Mouse (Mus musculus) olfactory bulb, adult 2 months (tissue): Measurements from ENCODE around the gene Fam24a.

Experiments used
- CTCF ChIP-seq: fragments of 200-500 bp; IDR thresholded peaks from 2 replicates; pipeline ENCODE4 v1.5.1; 2012; ENCODE audit warnings: low read depth, mild to moderate bottlenecking, low read length, moderate library complexity; ENCODE audit not compliant: insufficient read depth
- POLR2A ChIP-seq: fragments of 200-500 bp; IDR thresholded peaks from 2 replicates; pipeline ENCODE4 v1.6.1; 2012; ENCODE audit warnings: mild to moderate bottlenecking, low read depth, low read length, moderate library complexity; ENCODE audit not compliant: insufficient read depth

GRCm38 (mm10) chr7:131362615-131363300 is 29.1 kb downstream of the Fam24a start, which contains the start of gene 2310057M21Rik:
- TF ChIP-seq CTCF (no peak), POLR2A (peak; percentile 84)
